Mouse (Mus musculus): ENCODE measurements at regions not wholly inside any gene's neighbourhood (a gene's known extent, or its start where the extent isn't known, plus 50 kb on each side); places are given as distances from the start of the nearest gene placed in this dataset.

DNA sequence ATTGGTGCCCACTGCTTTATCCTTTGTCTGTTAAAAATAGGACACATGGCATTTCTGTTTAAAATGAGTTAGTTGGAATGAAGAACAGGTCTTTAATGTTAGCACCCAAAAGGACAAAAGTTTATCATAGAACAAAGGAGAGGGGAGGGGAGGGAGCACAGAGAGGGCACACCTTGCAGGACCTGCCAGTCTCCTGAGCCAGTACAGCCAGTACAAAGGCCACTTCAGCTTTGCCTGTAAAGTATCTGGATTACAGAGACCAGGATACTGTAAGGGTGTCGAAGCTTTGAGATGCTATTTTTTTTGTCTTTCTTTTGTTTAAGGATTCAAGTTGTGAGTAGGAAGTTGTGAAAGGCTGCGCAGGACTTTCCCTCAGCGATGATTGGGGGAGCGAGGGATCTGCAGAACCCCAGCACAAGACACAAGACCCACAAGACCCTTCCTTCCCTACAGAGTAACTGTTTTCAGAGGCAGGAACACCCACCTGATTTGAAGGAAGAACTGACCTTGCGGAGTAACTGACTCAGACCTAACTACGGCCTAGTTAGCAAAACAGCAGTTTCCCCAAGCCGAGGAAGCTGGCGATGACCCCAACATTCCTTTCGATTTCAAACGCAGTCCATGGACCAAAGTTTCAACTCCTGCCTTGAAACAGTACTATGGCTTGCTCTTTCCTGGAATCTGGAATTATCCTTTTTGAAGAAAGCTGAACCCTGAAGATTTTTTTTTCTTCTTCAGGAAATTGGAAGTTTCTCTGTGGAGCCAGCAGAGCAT lies 178.1 kb downstream of the Efnb2 start:
- 70% methylated on average over 10 of the region's 10 CpGs for WGBS
- H3K4me2 ChIP-seq = no peak overlapping the region
- no peak overlapping the region for H3K4me3 ChIP-seq
- no peak for ATAC-seq (ENCODE audit: low FRiP score)
- H3K9me3 ChIP-seq = no peaks in the 10 kb centered on the region
- no peaks in the 10 kb centered on the region for H3K36me3 ChIP-seq
- peaks cover 24% of the 10 kb centered on the region for H3K4me1 ChIP-seq (replicated peaks)
- no peak overlapping the region for H3K27ac ChIP-seq
- H3K9ac ChIP-seq = no peak overlapping the region
- H3K27me3 ChIP-seq = no peaks in the 10 kb centered on the region; the same call in 1 of the 2 replicates

DNA sequence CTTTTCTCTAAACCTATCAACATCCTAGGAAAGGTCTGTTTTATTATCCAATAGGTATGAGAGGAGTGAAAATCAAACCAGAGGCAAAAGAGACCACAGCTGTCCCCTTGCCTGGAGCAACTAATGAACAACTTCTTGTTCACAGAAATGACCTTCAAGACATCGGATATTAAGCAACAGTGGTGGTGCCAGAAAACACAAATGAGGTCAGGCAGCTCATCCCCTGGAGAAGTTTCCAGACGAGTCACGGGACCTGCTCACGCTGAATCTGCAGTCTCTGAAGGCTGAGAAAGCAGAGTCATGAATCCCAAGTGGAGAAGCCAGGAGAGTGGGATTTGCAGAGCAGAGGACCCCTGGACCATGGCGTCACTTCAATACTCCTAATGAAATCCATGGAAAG lies 183.6 kb downstream of the Efnb2 start:
- WGBS = 76% methylated on average over 5 of the region's 5 CpGs

DNA sequence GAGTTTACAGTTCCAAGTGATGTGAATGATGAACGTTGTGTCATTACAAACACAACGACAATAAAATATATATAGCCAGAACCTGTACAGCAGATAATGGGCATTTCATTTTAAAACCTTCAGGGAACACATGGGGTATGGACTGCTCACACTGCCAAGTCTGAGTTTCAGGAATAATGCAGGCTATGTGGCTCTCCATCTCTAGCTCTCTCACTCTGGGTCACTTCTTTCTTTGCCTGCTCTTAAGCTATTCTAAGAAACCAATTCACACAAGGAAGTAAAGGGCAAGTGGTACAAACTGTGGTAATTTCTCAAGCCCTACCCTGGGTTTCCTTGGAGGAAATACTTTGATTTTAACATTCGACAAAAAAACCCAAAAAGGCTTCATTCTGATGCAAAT lies 192.5 kb downstream of the Efnb2 start:
- H3K36me3 ChIP-seq = no peaks in the 10 kb centered on the region
- H3K4me3 ChIP-seq = no peak overlapping the region
- no peak overlapping the region for H3K9ac ChIP-seq
- no peak for ATAC-seq (ENCODE audit: low FRiP score)
- 52% methylated on average over 3 of the region's 3 CpGs for whole genome bisulfite sequencing
- peaks cover 12% of the 10 kb centered on the region for H3K4me1 ChIP-seq (replicated peaks)
- no peak overlapping the region for H3K4me2 ChIP-seq
- no peak overlapping the region for H3K27ac ChIP-seq
- no peaks in the 10 kb centered on the region for H3K9me3 ChIP-seq
- H3K27me3 ChIP-seq = no peaks in the 10 kb centered on the region

More for the DNA sequence above, 183.6 kb downstream of the Efnb2 start:
- Histone ChIP-seq H3K9me3 (no peaks in the 10 kb centered on the region), H3K4me2 (no peak overlapping the region), H3K4me3 (no peak overlapping the region), H3K27me3 (no peaks in the 10 kb centered on the region; the same call in 1 of the 2 replicates), H3K4me1 (replicated peaks) (peaks cover 4% of the 10 kb centered on the region; the same call in 1 of the 2 replicates), H3K9ac (no peak overlapping the region), H3K36me3 (no peaks in the 10 kb centered on the region), H3K27ac (no peak overlapping the region)
- ATAC-seq (ENCODE audit: low FRiP score) = no peak

DNA sequence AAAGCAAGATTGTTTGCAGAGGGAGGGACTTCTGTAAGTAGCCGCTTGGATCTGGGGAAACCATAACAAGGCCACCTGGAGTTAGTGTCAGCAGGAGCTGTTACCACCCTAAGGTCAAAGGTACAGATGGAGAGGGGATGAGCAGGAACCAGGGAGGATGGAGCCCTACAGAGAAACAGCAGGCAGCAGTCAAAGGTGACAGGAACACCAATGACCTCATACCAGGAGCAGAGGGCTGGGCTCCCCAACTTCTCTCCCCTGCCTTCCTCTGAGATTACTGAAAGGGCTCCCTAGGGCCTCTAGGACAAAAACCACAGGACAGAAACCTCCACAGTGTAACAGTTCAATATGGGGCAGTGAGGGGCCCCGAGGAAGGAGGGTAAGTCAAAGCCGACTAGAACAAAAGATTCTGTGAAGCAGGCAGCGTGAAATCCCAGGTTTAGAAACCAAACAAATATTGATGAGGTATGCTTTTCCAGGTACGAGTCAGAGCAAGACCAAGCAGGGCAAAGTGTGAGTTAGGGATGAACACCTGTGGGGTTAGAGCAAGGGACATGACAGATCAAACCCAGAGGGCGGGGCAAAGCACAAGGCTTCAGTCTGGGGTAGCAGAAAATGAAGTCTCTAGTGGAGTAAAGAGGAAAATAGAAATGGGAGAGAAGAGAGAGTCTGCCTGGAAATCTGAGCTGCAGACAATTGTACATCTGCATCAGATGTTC lies 194.4 kb downstream of the Efnb2 start:
- 7% methylated on average over 6 of the region's 6 CpGs for WGBS

GRCm38 (mm10) chr8:8462455-8462854 lies 198.6 kb downstream of the Efnb2 start:
- no peaks in the 10 kb centered on the region for H3K9me3 ChIP-seq
- H3K9ac ChIP-seq = no peak overlapping the region
- 31% methylated on average over 2 of the region's 2 CpGs for WGBS
- no peak overlapping the region for H3K4me2 ChIP-seq
- no peak overlapping the region for H3K27ac ChIP-seq
- H3K36me3 ChIP-seq = no peaks in the 10 kb centered on the region
- ATAC-seq (ENCODE audit: low FRiP score) = no peak
- H3K4me3 ChIP-seq = no peak overlapping the region
- no peaks in the 10 kb centered on the region for H3K27me3 ChIP-seq
- H3K4me1 ChIP-seq (replicated peaks) = peaks cover 21% of the 10 kb centered on the region

More for the DNA sequence above, 194.4 kb downstream of the Efnb2 start:
- Histone ChIP-seq H3K4me3 (no peak overlapping the region), H3K27me3 (no peaks in the 10 kb centered on the region), H3K36me3 (no peaks in the 10 kb centered on the region), H3K9ac (no peak overlapping the region), H3K4me1 (replicated peaks) (peaks cover 18% of the 10 kb centered on the region), H3K27ac (no peak overlapping the region), H3K9me3 (no peaks in the 10 kb centered on the region), H3K4me2 (no peak overlapping the region)
- ATAC-seq (ENCODE audit: low FRiP score) = no peak

DNA sequence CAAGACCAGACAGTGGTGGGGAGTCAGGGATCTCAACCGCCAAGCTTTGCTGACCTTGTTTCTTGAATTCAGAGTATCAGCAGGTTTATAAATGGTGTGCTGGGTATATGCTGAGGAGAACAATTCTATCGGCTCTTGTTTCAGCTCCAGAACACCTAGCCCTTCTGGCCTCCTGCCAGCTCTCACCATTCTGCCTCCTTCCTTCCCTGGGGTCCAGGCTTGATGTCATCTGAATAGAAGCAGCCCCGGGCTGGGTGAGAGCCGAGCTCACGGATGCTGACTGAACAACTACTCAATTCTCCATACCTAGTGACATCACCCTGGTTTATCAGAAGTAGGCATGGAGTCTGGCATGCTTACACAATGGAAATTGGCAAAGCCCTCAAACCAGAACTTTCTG lies 203.5 kb downstream of the Efnb2 start:
- no peaks in the 10 kb centered on the region for H3K9me3 ChIP-seq
- no peak overlapping the region for H3K9ac ChIP-seq
- ATAC-seq (ENCODE audit: low FRiP score) = no peak
- H3K27ac ChIP-seq = no peak overlapping the region
- H3K36me3 ChIP-seq = no peaks in the 10 kb centered on the region
- 61% methylated on average over 5 of the region's 5 CpGs for WGBS
- no peaks in the 10 kb centered on the region for H3K27me3 ChIP-seq
- H3K4me1 ChIP-seq (replicated peaks) = 0 out of 2 replicates have a peak, but pooled peaks cover 4% of the 10 kb centered on the region
- no peak overlapping the region for H3K4me2 ChIP-seq
- H3K4me3 ChIP-seq = no peak overlapping the region

DNA sequence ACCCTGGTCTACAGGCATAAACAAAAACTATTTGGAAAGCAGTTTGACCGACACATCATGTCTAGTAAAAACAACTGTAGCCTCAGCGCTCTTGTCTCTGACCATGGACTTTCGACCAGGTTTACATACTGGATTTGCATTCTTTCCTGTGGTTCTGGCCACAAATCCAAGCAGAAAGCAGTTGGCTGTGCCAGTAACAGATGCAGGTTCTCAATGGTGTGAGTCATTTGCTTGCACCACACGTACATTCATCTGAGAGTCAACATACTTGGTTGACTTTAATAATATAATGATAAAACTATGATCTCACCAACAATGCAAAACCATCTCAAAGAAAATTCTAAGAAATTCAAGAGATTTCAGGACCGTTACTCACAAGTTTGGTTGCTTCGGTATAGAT lies 207.1 kb downstream of the Efnb2 start:
- no peak for ATAC-seq (ENCODE audit: low FRiP score)
- Histone ChIP-seq H3K36me3 (no peaks in the 10 kb centered on the region), H3K27ac (no peak overlapping the region), H3K4me1 (replicated peaks) (0 out of 2 replicates have a peak, but pooled peaks cover 2% of the 10 kb centered on the region), H3K9me3 (no peaks in the 10 kb centered on the region), H3K4me3 (no peak overlapping the region), H3K4me2 (no peak overlapping the region), H3K27me3 (no peaks in the 10 kb centered on the region), H3K9ac (no peak overlapping the region)
- 93% methylated on average over 6 of the region's 6 CpGs for WGBS

DNA sequence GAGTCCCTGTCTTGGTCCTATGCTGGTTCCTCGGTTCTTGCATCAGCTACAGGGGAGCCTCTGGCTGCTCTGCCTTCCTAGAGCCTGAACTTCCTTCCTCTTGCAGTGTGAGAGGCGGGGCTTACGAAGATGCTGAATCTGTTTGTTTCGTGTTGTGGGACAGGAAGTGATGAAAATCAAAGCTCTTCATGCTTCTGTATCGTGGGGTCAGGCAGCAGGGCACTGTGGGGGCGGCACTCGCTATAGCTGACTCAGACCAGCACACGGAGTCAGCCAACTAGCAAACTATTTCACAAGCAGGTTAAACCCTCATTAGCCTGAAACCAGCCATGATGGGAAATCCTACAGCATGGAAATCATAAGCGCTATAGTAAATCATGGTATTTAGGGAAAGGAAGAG lies 208.8 kb downstream of the Efnb2 start:
- Histone ChIP-seq H3K27me3 (no peaks in the 10 kb centered on the region), H3K9me3 (no peaks in the 10 kb centered on the region), H3K4me1 (replicated peaks) (no peaks in the 10 kb centered on the region), H3K4me2 (no peak overlapping the region), H3K27ac (no peak overlapping the region), H3K4me3 (no peak overlapping the region), H3K9ac (no peak overlapping the region), H3K36me3 (no peaks in the 10 kb centered on the region)
- WGBS = 84% methylated on average over 9 of the region's 9 CpGs
- ATAC-seq (ENCODE audit: low FRiP score) = no peak

DNA sequence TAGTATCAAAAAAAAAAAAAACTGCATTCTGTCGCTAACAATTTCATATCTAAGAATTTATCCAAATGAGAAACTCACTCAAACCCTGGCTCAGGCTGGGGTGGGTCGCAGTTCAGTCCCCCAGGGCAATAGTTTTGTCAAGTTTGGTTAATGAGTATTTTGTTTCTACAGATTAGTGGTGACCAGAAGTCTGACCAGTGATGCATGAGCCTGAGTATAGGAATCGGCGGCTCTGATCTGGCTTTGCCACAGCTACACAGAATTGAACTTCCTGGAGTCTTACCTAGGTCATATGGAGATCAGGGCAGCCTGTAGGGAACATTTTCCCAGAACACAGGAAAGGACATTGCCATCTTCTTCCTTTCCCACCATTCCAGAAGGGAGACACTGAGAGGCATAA lies 212.1 kb downstream of the Efnb2 start:
- no peak overlapping the region for H3K9ac ChIP-seq
- H3K9me3 ChIP-seq = no peaks in the 10 kb centered on the region
- no peak overlapping the region for H3K4me3 ChIP-seq
- no peaks in the 10 kb centered on the region for H3K36me3 ChIP-seq
- ATAC-seq (ENCODE audit: low FRiP score) = no peak
- no peak overlapping the region for H3K27ac ChIP-seq
- H3K27me3 ChIP-seq = no peaks in the 10 kb centered on the region
- no peaks in the 10 kb centered on the region for H3K4me1 ChIP-seq (replicated peaks)
- H3K4me2 ChIP-seq = no peak overlapping the region
- 85% methylated on average over 4 of the region's 4 CpGs for WGBS

DNA sequence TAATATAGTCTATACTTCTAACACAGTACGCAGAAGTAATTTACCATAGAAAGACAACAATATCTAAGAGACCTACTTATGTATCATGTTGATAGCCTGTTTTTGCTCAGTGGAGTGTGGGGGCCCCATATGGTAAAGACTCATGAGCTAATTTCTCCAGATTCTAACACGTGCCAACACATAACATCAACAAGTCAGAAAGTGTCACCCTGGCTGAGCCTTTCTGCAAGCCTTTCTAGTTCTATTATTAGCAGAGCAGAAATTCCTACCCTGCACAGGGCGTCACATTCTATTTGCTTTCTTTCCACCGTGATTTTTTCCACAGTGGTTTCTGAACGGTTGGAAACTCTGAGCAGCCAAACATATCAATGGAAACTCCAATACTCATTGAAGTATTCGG lies 219.5 kb downstream of the Efnb2 start:
- H3K36me3 ChIP-seq = no peaks in the 10 kb centered on the region
- WGBS = 81% methylated on average over 6 of the region's 6 CpGs
- ATAC-seq (ENCODE audit: low FRiP score) = no peak
- no peak overlapping the region for H3K9ac ChIP-seq
- no peak overlapping the region for H3K4me2 ChIP-seq
- H3K27me3 ChIP-seq = no peaks in the 10 kb centered on the region
- H3K9me3 ChIP-seq = no peaks in the 10 kb centered on the region
- no peak overlapping the region for H3K27ac ChIP-seq
- H3K4me3 ChIP-seq = no peak overlapping the region
- no peaks in the 10 kb centered on the region for H3K4me1 ChIP-seq (replicated peaks)

GRCm38 (mm10) chr8:8440903-8441302 lies 220.1 kb downstream of the Efnb2 start:
- Histone ChIP-seq H3K9me3 (no peaks in the 10 kb centered on the region), H3K27ac (no peak overlapping the region), H3K27me3 (no peaks in the 10 kb centered on the region), H3K36me3 (no peaks in the 10 kb centered on the region), H3K4me1 (replicated peaks) (no peaks in the 10 kb centered on the region), H3K4me2 (no peak overlapping the region), H3K9ac (no peak overlapping the region), H3K4me3 (no peak overlapping the region)
- ATAC-seq (ENCODE audit: low FRiP score) = no peak
- 78% methylated on average over 8 of the region's 8 CpGs for WGBS

DNA sequence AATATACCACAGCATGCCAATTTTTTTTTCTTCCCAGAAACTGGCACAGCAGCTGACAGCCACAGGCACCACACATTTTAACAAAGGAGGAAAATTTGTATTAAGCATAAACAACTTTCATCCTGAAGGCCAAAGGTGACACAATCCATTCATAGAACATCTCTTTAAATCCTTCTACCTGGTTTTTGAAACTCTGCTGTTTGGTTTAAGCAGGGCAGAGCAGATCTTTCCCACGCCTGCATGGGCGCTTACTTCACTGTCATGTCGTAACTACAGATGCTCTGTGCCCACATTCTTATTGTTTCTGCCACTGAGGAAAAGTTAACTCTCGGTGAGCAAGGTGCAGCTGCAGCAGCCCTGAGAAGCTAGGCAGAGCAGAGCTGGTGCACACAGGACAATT lies 234.8 kb downstream of the Efnb2 start:
- H3K4me2 ChIP-seq = no peak overlapping the region
- H3K9me3 ChIP-seq = 0 out of 2 replicates have a peak, but pooled peaks cover 4% of the 10 kb centered on the region
- no peaks in the 10 kb centered on the region for H3K27me3 ChIP-seq
- H3K27ac ChIP-seq = no peak overlapping the region
- 54% methylated on average over 4 of the region's 4 CpGs for WGBS
- no peak overlapping the region for H3K9ac ChIP-seq
- no peak overlapping the region for H3K4me3 ChIP-seq
- H3K36me3 ChIP-seq = no peaks in the 10 kb centered on the region
- H3K4me1 ChIP-seq (replicated peaks) = no peaks in the 10 kb centered on the region; the same call in 1 of the 2 replicates
- ATAC-seq (ENCODE audit: low FRiP score) = no peak

- no peaks in the 10 kb centered on the region for H3K36me3 ChIP-seq
- H3K27ac ChIP-seq = no peak overlapping the region
- no peak overlapping the region for H3K4me2 ChIP-seq
- no peaks in the 10 kb centered on the region; the same call in 1 of the 2 replicates for H3K4me1 ChIP-seq (replicated peaks)
- no peaks in the 10 kb centered on the region for H3K27me3 ChIP-seq
- 95% methylated on average over 2 of the region's 2 CpGs for WGBS
- H3K4me3 ChIP-seq = no peak overlapping the region
- ATAC-seq (ENCODE audit: low FRiP score) = no peak
- H3K9ac ChIP-seq = no peak overlapping the region
- H3K9me3 ChIP-seq = 0 out of 2 replicates have a peak, but pooled peaks cover 4% of the 10 kb centered on the region
Observed at GRCm38 (mm10) chr8:8423443-8423842, 237.6 kb downstream of the Efnb2 start.
